Mouse (Mus musculus) myocyte (in vitro differentiated cells): Measurements from ENCODE around the gene Nlrp6. TPM values are rescaled to one million over a fixed set of nuclear protein-coding genes. Genes with fewer than 3 reads are reported as not detected.

Experiments used
- H3K27me3 ChIP-seq: one replicate; pipeline ENCODE4 v1.6.1; 2011; ENCODE audit not compliant: control insufficient read depth, insufficient read depth, insufficient read length
- H3K36me3 ChIP-seq: one replicate; pipeline ENCODE4 v1.6.1; 2011; ENCODE audit not compliant: control insufficient read depth, insufficient read depth
- H3K4me2 ChIP-seq: one replicate; pipeline ENCODE4 v1.6.1; 2011; ENCODE audit warnings: low read depth, control low read depth
- H3K4me3 ChIP-seq: one replicate; pipeline ENCODE4 v1.5.1; 2011; ENCODE audit warnings: mild to moderate bottlenecking, control low read depth, moderate library complexity
- H3K79me2 ChIP-seq: one replicate; pipeline ENCODE4 v1.6.1; 2011; ENCODE audit not compliant: control insufficient read depth, insufficient read depth
- H3ac ChIP-seq: one replicate; pipeline ENCODE4 v1.6.1; 2011; ENCODE audit not compliant: control insufficient read depth, insufficient read length
- CEBPB ChIP-seq: IDR thresholded peaks from 2 replicates; pipeline ENCODE4 v1.6.1; 2011; ENCODE audit warnings: mild to moderate bottlenecking, moderate library complexity; ENCODE audit not compliant: poor library complexity, insufficient read depth, severe bottlenecking
- E2F4 ChIP-seq: IDR thresholded peaks from one replicate; pipeline ENCODE4 v1.6.1; 2011; ENCODE audit warnings: mild to moderate bottlenecking, control low read depth, moderate library complexity; ENCODE audit not compliant: insufficient read depth
- MAX ChIP-seq: IDR thresholded peaks from one replicate; pipeline ENCODE4 v1.6.1; 2011; ENCODE audit warnings: low read depth, mild to moderate bottlenecking, control low read depth
- MYOD1 ChIP-seq, 3 experiments: IDR thresholded peaks; one replicate each; pipeline ENCODE4 v1.6.1; 2011; ENCODE audit warnings: control low read depth in 2 of 3, low read depth in 2 of 3, mild to moderate bottlenecking in 2 of 3, moderate library complexity in 1 of 3; ENCODE audit not compliant: insufficient read length in 2 of 3, control insufficient read depth in 1 of 3
- MYOG ChIP-seq, 3 experiments: IDR thresholded peaks; one replicate each; pipeline ENCODE4 v1.6.1; 2011; ENCODE audit warnings: control low read depth in 2 of 3, low read depth in 2 of 3, mild to moderate bottlenecking in 2 of 3; ENCODE audit not compliant: insufficient read length in 2 of 3, control insufficient read depth in 1 of 3, insufficient read depth in 1 of 3
- POLR2A ChIP-seq: IDR thresholded peaks from one replicate; pipeline ENCODE4 v1.6.1; 2011; ENCODE audit warnings: low read depth, mild to moderate bottlenecking, control low read depth, moderate library complexity; ENCODE audit not compliant: insufficient read length
- POLR2AphosphoS2 ChIP-seq: IDR thresholded peaks from one replicate; pipeline ENCODE4 v1.6.1; 2011; ENCODE audit warnings: low read depth, control low read depth; ENCODE audit not compliant: insufficient read length
- REST ChIP-seq: IDR thresholded peaks from one replicate; pipeline ENCODE4 v1.6.1; 2011; ENCODE audit warnings: mild to moderate bottlenecking, control low read depth, moderate library complexity; ENCODE audit not compliant: insufficient read depth, insufficient read length
- SRF ChIP-seq: IDR thresholded peaks from one replicate; pipeline ENCODE4 v1.6.1; 2011; ENCODE audit warnings: low read depth; ENCODE audit not compliant: control insufficient read depth, insufficient read length
- TCF12 ChIP-seq: IDR thresholded peaks from one replicate; pipeline ENCODE4 v1.6.1; 2011; ENCODE audit warnings: mild to moderate bottlenecking, control low read depth; ENCODE audit not compliant: poor library complexity, insufficient read depth, severe bottlenecking
- TCF3 ChIP-seq: IDR thresholded peaks from one replicate; pipeline ENCODE4 v1.6.1; 2011; ENCODE audit warnings: low read depth, control low read depth; ENCODE audit not compliant: insufficient read length
- USF1 ChIP-seq: IDR thresholded peaks from one replicate; pipeline ENCODE4 v1.6.1; 2011; ENCODE audit warnings: low read depth, mild to moderate bottlenecking, control low read depth, moderate library complexity
- polyA plus RNA-seq: library from polyadenylated mRNA; unstranded; fragments of >200 nt; fragmentation: generic; extraction: Trizol; gene quantifications from one replicate; pipeline ENCODE4 v1.2.1, GENCODE M21; 2012; ENCODE audit warnings: missing spikeins

The Nlrp6 gene
- polyA plus RNA-seq, 1 experiment: 0.01 TPM

- Histone ChIP-seq H3K36me3 (peaks cover 14% of the 10 kb centered on the region), H3K4me2 (no peak overlapping the region), H3K79me2 (peaks cover 35% of the 10 kb centered on the region), H3K4me3 (no peak overlapping the region), H3ac (no peak overlapping the region), H3K27me3 (no peaks in the 10 kb centered on the region)
- TF ChIP-seq SRF (no peak), MAX (no peak), CEBPB (no peak), TCF3 (no peak)
Measured at GRCm38 (mm10) chr7:140952441-140952840, 31.7 kb downstream of the Nlrp6 start.

DNA sequence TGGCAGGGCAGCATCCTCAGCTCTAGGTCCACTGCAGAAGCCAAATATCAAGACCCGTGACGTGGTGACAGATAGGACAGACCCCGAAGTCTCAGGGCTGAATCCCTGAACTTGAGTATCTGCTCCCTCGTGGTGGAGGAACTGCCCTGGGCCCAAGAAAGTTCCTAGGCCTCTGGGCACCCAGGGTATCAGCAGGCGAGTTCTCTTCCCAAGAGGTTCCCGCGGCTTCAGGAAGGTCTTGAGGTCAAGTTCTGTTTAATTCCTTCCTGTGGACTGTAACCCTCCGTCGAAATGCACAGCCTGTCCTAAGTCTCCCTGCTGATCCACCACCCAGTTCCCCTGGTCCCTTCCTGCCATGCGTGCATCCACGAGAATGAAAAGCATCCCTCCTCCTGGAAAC lies 32.4 kb downstream of the Nlrp6 start:
- Histone ChIP-seq H3K27me3 (no peaks in the 10 kb centered on the region), H3K4me2 (peak overlapping the region; percentile 76), H3K79me2 (peaks cover 35% of the 10 kb centered on the region), H3K36me3 (peaks cover 7% of the 10 kb centered on the region), H3ac (no peak overlapping the region), H3K4me3 (no peak overlapping the region)
- no peak for TF ChIP-seq POLR2AphosphoS2
- no peak for TF ChIP-seq TCF3
- TF ChIP-seq MYOG (IDR thresholded peaks at IDR 0.05; ENCODE audit: control insufficient read depth in 1 of 3, insufficient read depth in 1 of 3, insufficient read length in 2 of 3, low read depth in 2 of 3): no peak
- TF ChIP-seq REST: no peak
- no peak for TF ChIP-seq MYOD1 (IDR thresholded peaks at IDR 0.05; ENCODE audit: control insufficient read depth in 1 of 3, insufficient read length in 2 of 3, low read depth in 2 of 3)
- TF ChIP-seq E2F4: no peak
- TF ChIP-seq MAX: no peak
- no peak for TF ChIP-seq SRF
- no peak for TF ChIP-seq USF1
- TF ChIP-seq CEBPB: no peak
- TF ChIP-seq TCF12: no peak

GRCm38 (mm10) chr7:140953800-140954732 lies 33.4 kb downstream of the Nlrp6 start:
- Histone ChIP-seq H3K36me3 (peaks cover 5% of the 10 kb centered on the region), H3K4me2 (peak overlapping the region; percentile 76), H3K27me3 (no peaks in the 10 kb centered on the region), H3ac (peak overlapping the region; percentile 16), H3K4me3 (peak overlapping the region; percentile 90), H3K79me2 (peaks cover 35% of the 10 kb centered on the region)
- TF ChIP-seq SRF (no peak), CEBPB (no peak), POLR2A (no peak), USF1 (no peak), REST (no peak), MAX (no peak), MYOD1 (IDR thresholded peaks at IDR 0.05; ENCODE audit: control insufficient read depth in 1 of 3, insufficient read length in 2 of 3, low read depth in 2 of 3) (no peak), MYOG (IDR thresholded peaks at IDR 0.05; ENCODE audit: control insufficient read depth in 1 of 3, insufficient read depth in 1 of 3, insufficient read length in 2 of 3, low read depth in 2 of 3) (no peak), POLR2AphosphoS2 (no peak), E2F4 (no peak), TCF3 (no peak), TCF12 (no peak)

DNA sequence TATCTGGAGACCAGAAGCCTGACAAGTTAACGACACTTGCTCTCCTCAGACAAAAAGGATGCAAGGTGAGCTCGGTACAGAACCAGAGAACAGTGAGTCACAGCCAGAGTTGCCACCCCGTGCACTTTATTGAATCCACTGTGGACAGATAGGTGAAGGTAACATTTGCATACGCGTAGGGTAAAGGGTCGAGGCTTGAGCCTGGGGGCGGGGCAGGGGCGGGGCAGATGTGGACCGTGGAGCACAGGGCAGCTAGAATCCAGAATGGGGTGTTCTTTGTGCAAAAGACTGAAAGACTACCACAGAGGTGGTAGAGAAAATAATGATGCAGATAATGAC lies 34.0 kb downstream of the Nlrp6 start:
- H3K4me3 ChIP-seq: peak overlapping the region; percentile 90
- no peaks in the 10 kb centered on the region for H3K27me3 ChIP-seq
- H3K79me2 ChIP-seq: peaks cover 35% of the 10 kb centered on the region
- H3K4me2 ChIP-seq: peak overlapping the region; percentile 76
- H3K36me3 ChIP-seq: peaks cover 3% of the 10 kb centered on the region
- TF ChIP-seq POLR2A (no peak), MYOG (IDR thresholded peaks at IDR 0.05; ENCODE audit: control insufficient read depth in 1 of 3, insufficient read depth in 1 of 3, insufficient read length in 2 of 3, low read depth in 2 of 3) (no peak)
- peak overlapping the region; percentile 16 for H3ac ChIP-seq

- H3K36me3 ChIP-seq: peaks cover 3% of the 10 kb centered on the region
- peak overlapping the region; percentile 76 for H3K4me2 ChIP-seq
- TF ChIP-seq MYOG (IDR thresholded peaks at IDR 0.05; ENCODE audit: control insufficient read depth in 1 of 3, insufficient read depth in 1 of 3, insufficient read length in 2 of 3, low read depth in 2 of 3) (no peak), MAX (no peak), POLR2A (no peak), TCF12 (no peak), CEBPB (no peak), SRF (no peak), E2F4 (no peak), MYOD1 (IDR thresholded peaks at IDR 0.05; ENCODE audit: control insufficient read depth in 1 of 3, insufficient read length in 2 of 3, low read depth in 2 of 3) (no peak), TCF3 (no peak), POLR2AphosphoS2 (no peak), USF1 (no peak), REST (no peak)
- H3K79me2 ChIP-seq: peaks cover 35% of the 10 kb centered on the region
- peak overlapping the region; percentile 1 for H3ac ChIP-seq
- no peaks in the 10 kb centered on the region for H3K27me3 ChIP-seq
- H3K4me3 ChIP-seq: peak overlapping the region; percentile 90
Measured at GRCm38 (mm10) chr7:140955342-140955741, 34.6 kb downstream of the Nlrp6 start.
